Mouse (Mus musculus): ENCODE results near the gene Eif4g3. TPM values are rescaled to one million over a fixed set of nuclear protein-coding genes. Genes with fewer than 3 reads are reported as not detected.

Eif4g3 gene
- total and polyA plus RNA-seq, 3 experiments: 22.8 to 63.7 TPM; not detected in 1

DNA sequence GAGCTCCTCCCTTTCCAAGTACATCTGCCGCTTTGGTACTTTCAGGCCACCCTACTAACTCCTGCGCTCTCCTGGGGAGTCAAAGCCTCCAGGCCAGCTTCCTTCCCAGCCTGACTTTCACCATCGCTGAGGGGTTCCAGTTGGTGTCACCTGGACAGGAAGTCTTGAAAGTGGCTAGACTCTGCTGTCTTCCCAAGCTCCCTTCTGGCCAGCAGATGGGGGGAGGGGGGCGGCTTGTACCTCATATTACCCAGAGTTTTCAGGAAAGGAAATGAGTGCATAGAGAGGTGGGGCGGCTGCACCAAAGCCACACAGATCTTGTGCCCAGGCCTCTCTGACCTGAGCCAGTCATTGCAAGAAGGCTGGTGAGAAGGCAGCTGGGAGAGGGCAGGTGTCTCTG is 259.4 kb downstream of the Eif4g3 start:
- Histone ChIP-seq H3K79me2 (ENCODE audit: control insufficient read depth, insufficient read depth, low read length, poor library complexity) (no peaks in the 10 kb centered on the region), H3K27me3 (ENCODE audit: control insufficient read depth in 1 of 2, insufficient read depth in 2 of 2, low read length in 2 of 2) (no peaks in the 10 kb centered on the region), H3K27ac (ENCODE audit: control insufficient read depth, low read depth, low read length) (no peak overlapping the region), H3K36me3 (ENCODE audit: control insufficient read depth in 1 of 2, insufficient read depth in 2 of 2, low read length in 2 of 2) (0 out of 4 replicates have a peak, but pooled peaks cover 0 to 3% of the 10 kb centered on the region in 2 experiments), H3K9ac (ENCODE audit: control insufficient read depth, low read depth, low read length, poor library complexity, severe bottlenecking) (no peak overlapping the region), H3K4me3 (ENCODE audit: control insufficient read depth in 1 of 2, insufficient read depth in 1 of 2, low read depth in 2 of 2, low read length in 2 of 2) (no peak overlapping the region), H3K4me1 (ENCODE audit: control insufficient read depth in 1 of 2, insufficient read depth in 2 of 2, low read length in 2 of 2) (peaks cover 0 to 10% of the 10 kb centered on the region in 2 experiments; a peak in 3 of 4 replicates), H3K9me3 (replicated peaks; ENCODE audit: insufficient read depth, low read length) (no peaks in the 10 kb centered on the region)
- no peak for DNase-seq (ENCODE audit: low read depth, low spot score)
- TF ChIP-seq ZNF384 (IDR thresholded peaks at IDR 0.05; ENCODE audit: low read depth, low read length): no peak
- no peak for TF ChIP-seq MYC (IDR thresholded peaks at IDR 0.05; ENCODE audit: low read depth, low read length)
- no peak for TF ChIP-seq NRF1 (IDR thresholded peaks at IDR 0.05; ENCODE audit: insufficient read depth, low read depth, low read length, poor library complexity, severe bottlenecking)
- TF ChIP-seq ZKSCAN1 (IDR thresholded peaks at IDR 0.05; ENCODE audit: low read depth, low read length): no peak

- Histone ChIP-seq H3K27me3 (ENCODE audit: control insufficient read depth in 1 of 2, insufficient read depth in 2 of 2, low read length in 2 of 2) (no peaks in the 10 kb centered on the region), H3K79me2 (ENCODE audit: control insufficient read depth, insufficient read depth, low read length, poor library complexity) (no peaks in the 10 kb centered on the region)
Observed at GRCm38 (mm10) chr4:138257116-138257687, 264.4 kb downstream of the Eif4g3 start.

More at GRCm38 (mm10) chr4:138257116-138257687, 264.4 kb downstream of the Eif4g3 start:
- H3K4me1 ChIP-seq (ENCODE audit: control insufficient read depth in 1 of 2, insufficient read depth in 2 of 2, low read length in 2 of 2): no peaks in the 10 kb centered on the region
- no peak overlapping the region for H3K27ac ChIP-seq (ENCODE audit: control insufficient read depth, low read depth, low read length)
- no peaks in the 10 kb centered on the region for H3K36me3 ChIP-seq (ENCODE audit: control insufficient read depth in 1 of 2, insufficient read depth in 2 of 2, low read length in 2 of 2)
- no peaks in the 10 kb centered on the region for H3K9me3 ChIP-seq (replicated peaks; ENCODE audit: insufficient read depth, low read length)
- H3K4me3 ChIP-seq (ENCODE audit: control insufficient read depth in 1 of 2, insufficient read depth in 1 of 2, low read depth in 2 of 2, low read length in 2 of 2): no peak overlapping the region
- no peak overlapping the region for H3K9ac ChIP-seq (ENCODE audit: control insufficient read depth, low read depth, low read length, poor library complexity, severe bottlenecking)
- DNase-seq (ENCODE audit: low read depth, low spot score): no peak
- TF ChIP-seq E2F4 (IDR thresholded peaks at IDR 0.05; ENCODE audit: borderline replicate concordance, low read depth, low read length) (no peak), JUND (IDR thresholded peaks at IDR 0.05; ENCODE audit: low read depth, low read length) (no peak), TBP (IDR thresholded peaks at IDR 0.05; ENCODE audit: low read depth, low read length) (no peak), TAL1 (IDR thresholded peaks at IDR 0.05; ENCODE audit: low read length) (no peak), ZMIZ1 (IDR thresholded peaks at IDR 0.05; ENCODE audit: low read depth, low read length) (no peak), SMC3 (IDR thresholded peaks at IDR 0.05; ENCODE audit: low read depth, low read length) (no peak), ZC3H11A (IDR thresholded peaks at IDR 0.05; ENCODE audit: low read depth, low read length) (no peak), USF1 (IDR thresholded peaks at IDR 0.05; ENCODE audit: low read depth, low read length) (no peak), NRF1 (IDR thresholded peaks at IDR 0.05; ENCODE audit: insufficient read depth, low read depth, low read length, poor library complexity, severe bottlenecking) (no peak), KAT2A (conservative IDR thresholded peaks at IDR 0.05; ENCODE audit: low read depth, low read length) (no peak), RCOR1 (IDR thresholded peaks at IDR 0.05; ENCODE audit: low read depth, low read length) (no peak), POLR2A (IDR thresholded peaks at IDR 0.05; ENCODE audit: control insufficient read depth in 1 of 2, insufficient read depth in 1 of 2, low read depth in 1 of 2, low read length in 2 of 2, poor library complexity in 1 of 2) (no peak)

Other genes with a start within 250 kb of the Eif4g3 start
- not detected in 2 replicates for gene Alpl, start 196.6 kb upstream of the Eif4g3 start, total RNA-seq (2012; rRNA removed)
- not detected for gene Alpl, start 196.6 kb upstream of the Eif4g3 start, polyA plus RNA-seq (2012; ENCODE audit: insufficient read depth in 1 of 2, insufficient read length in 2 of 2, low read depth in 1 of 2, low replicate concordance in 2 of 2, missing spikeins in 1 of 2)
- gene Ece1, start 130.8 kb upstream of the Eif4g3 start, total RNA-seq (2012; rRNA removed): 20.5 and 43.8 TPM in 2 replicates
- 10 to 100 TPM in 1 of 2 experiments, not detected in 1; 25.3 TPM for gene Ece1, start 130.8 kb upstream of the Eif4g3 start, polyA plus RNA-seq (2012; ENCODE audit: insufficient read depth in 1 of 2, insufficient read length in 2 of 2, low read depth in 1 of 2, low replicate concordance in 2 of 2, missing spikeins in 1 of 2)
- gene Hp1bp3, start 223.3 kb downstream of the Eif4g3 start, total RNA-seq (2012; rRNA removed): 39.1 and 45.1 TPM in 2 replicates
- 10 to 100 TPM in 1 of 2 experiments, not detected in 1; 74.0 TPM for gene Hp1bp3, start 223.3 kb downstream of the Eif4g3 start, polyA plus RNA-seq (2012; ENCODE audit: insufficient read depth in 1 of 2, insufficient read length in 2 of 2, low read depth in 1 of 2, low replicate concordance in 2 of 2, missing spikeins in 1 of 2)